Mouse (Mus musculus): Measurements from ENCODE around the gene Arhgap30.

DNA sequence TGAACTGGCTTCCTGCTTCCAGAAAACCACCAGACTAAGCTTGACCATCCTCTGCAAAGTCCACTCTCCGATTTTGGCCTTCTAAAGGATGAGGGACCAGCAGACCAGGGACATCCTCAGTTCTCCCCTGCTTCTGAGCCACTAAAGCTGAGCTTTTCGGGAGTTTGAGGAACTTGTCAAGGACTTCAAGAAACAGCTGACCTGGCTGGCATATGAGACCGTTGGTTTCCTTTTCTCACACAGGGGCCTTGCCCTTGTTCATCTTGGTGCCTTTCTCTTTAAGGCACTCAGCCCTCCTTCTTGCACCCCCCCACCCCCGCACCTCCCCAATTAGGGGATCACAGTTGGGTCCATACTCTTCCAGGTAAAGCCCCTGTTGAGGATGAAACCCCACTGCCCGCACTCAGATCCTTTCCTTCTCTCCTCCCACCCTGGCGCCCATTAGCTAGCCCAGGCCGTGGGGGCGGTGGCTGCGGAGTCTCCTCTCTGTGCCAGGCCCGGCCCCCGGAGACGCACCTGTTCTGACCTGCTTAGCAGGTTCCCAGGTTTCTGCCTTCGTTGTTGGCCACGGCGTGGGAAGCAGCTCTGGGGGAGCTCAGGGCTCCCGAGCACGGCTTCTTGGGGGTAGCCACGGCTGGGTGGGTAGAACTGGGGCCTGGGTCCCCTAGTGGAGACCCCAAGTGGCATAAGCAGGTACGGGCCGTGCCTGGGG lies 18.8 kb upstream of the Arhgap30 start, which contains the start of gene Nectin4:
- TF ChIP-seq CTCF (IDR thresholded peaks at IDR 0.05; ENCODE audit: low read depth, low read length) (no peak), POLR2A (IDR thresholded peaks at IDR 0.05; ENCODE audit: insufficient read depth, low read length) (no peak)

Data from ES-Bruce4 (cell line).